Mouse (Mus musculus) Patski (cell line): Measurements from ENCODE around the gene Shq1. TPM values are rescaled to one million over a fixed set of nuclear protein-coding genes. Genes with fewer than 3 reads are reported as not detected.
A peak's percentile ranks its signal among the peaks of the same experiment; 100 is the strongest.

Experiments used
- ATAC-seq: fragments of 100-300 bp; one replicate; pipeline ENCODE4 v1.8.0; 2021
- CTCF ChIA-PET: fragments of 350-600 bp; sonication (Branson Sonifier 250); formaldehyde crosslinking; loops from one replicate; lab custom pipeline; 2022; ENCODE audit warnings: inconsistent platforms; lab: Charles Lee
- POLR2A ChIA-PET: fragments of 350-600 bp; sonication (Branson Sonifier 250); formaldehyde crosslinking; loops from one replicate; lab custom pipeline; 2022; ENCODE audit warnings: antibody characterized with exemption, inconsistent platforms; lab: Charles Lee
- DNase-seq: peaks from one replicate; pipeline ENCODE4 v3.0.0-alpha.2; 2011; ENCODE audit warnings: low read depth, low spot score
- H3K27me3 ChIP-seq: fragments of 371-371 bp; one replicate; pipeline ENCODE4 v1.5.1; 2021
- CTCF ChIP-seq: fragments of 100-300 bp; IDR thresholded peaks from one replicate; pipeline ENCODE4 v1.5.1; 2021
- in situ Hi-C: fragments of 300-500 bp; cut with MboI; formaldehyde crosslinking; loops from 3 replicates; pipeline ENCODE4 v1.11.1; 2018; ENCODE audit warnings: low pct_unique_long_range_greater_than_20kb, mixed read lengths
- polyA plus RNA-seq: library from polyadenylated mRNA; unstranded; gene quantifications from one replicate; pipeline ENCODE4 v1.2.3, GENCODE M21; 2021

The Shq1 gene
- polyA plus RNA-seq, 1 experiment from 2014 or later = 14.4 TPM

- peak; percentile 25 for ATAC-seq
These were observed 36.6 kb upstream of the Shq1 start for GRCm38 (mm10) chr6:100707557-100707956.

DNA sequence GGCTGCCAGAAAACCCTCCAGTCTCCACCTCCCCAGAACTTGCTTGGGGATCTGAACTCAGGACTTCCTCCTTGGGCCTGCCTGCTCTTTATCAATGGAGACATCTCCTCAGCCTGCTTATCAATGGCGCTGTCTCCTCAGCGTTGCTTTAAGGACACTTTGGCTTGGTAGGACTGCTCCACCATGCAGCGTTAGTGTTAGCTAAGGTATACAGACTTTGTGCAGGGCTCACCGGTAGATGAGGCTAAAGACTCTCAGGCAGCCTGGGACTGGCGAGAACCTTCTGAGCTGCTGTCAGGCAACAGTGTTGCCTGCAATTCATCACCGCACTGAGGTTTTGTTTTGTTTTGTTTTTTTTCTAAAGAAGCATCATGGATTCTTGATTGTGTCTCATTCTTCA is 35.9 kb upstream of the Shq1 start:
- no peaks in the 10 kb centered on the region for H3K27me3 ChIP-seq
- ChIA-PET POLR2A (no interaction called here), CTCF (interaction anchor here (0.8 to 1.1 kb wide), 2 partner anchors 10 to 33 kb away, joined by 3 read pairs; no protein-coding TSS in a partner anchor)
- DNase-seq (no peak), ATAC-seq (no peak)
- in situ Hi-C loops = loop anchor here (5.0 to 10.0 kb wide), 3 partner anchors 35 to 128 kb away; partner anchors contain the start of genes Ppp4r2 and Shq1
- no peak for TF ChIP-seq CTCF

More at GRCm38 (mm10) chr6:100707557-100707956, 36.6 kb upstream of the Shq1 start:
- in situ Hi-C loops = loop anchor here (5.0 to 10.0 kb wide), 3 partner anchors 35 to 127 kb away; partner anchors contain the start of genes Ppp4r2 and Shq1
- ChIA-PET CTCF (interaction anchor here (0.8 to 2.8 kb wide), 3 partner anchors 9 to 35 kb away, joined by 3 to 15 read pairs (median 3); no protein-coding TSS in a partner anchor), POLR2A (no interaction called here)
- TF ChIP-seq CTCF = no peak
- no peaks in the 10 kb centered on the region for H3K27me3 ChIP-seq
- no peak for DNase-seq

DNA sequence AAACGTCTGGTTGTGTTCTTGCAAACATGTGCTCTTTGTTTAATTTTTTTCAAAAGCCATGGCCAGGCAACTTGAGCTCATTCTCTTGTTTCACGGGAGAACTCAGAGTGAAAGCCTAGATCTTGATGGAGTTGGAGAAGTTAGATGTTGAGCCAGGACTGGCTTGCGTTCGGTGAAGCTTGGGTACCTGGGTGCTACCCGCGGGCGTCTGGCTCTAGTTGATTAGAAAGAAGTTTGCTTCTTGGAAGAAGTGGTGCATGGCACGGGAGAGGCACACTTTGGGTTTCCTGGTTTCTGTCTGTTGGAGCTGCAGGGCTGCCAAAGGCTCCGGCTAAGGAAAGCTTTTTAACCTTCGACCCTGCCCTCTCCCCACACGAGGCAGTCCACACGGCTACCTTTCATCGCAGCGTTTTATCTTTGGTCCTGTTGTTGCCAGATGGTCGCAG is 34.4 kb upstream of the Shq1 start:
- no peaks in the 10 kb centered on the region for H3K27me3 ChIP-seq
- no peak for ATAC-seq
- no peak for DNase-seq
- TF ChIP-seq CTCF = no peak
- ChIA-PET CTCF (interaction anchor here (2.0 to 2.4 kb wide), 2 partner anchors 30 to 33 kb away, joined by 6 to 13 read pairs; partner anchors contain the start of gene Shq1), POLR2A (interaction anchor here (1.0 to 1.7 kb wide), 6 partner anchors 19 to 58 kb away, joined by 3 to 7 read pairs (median 4); no protein-coding TSS in a partner anchor)
- in situ Hi-C loops = loop anchor here (5.0 to 10.0 kb wide), 3 partner anchors 33 to 129 kb away; partner anchors contain the start of genes Ppp4r2 and Shq1

GRCm38 (mm10) chr6:100704574-100705365 is 33.8 kb upstream of the Shq1 start, which contains the start of gene Gxylt2:
TSS of gene Gxylt2 (plus strand) at chr6:100704734.
- in situ Hi-C loops = loop anchor here (5.0 to 10.0 kb wide), 3 partner anchors 32 to 130 kb away; partner anchors contain the start of genes Ppp4r2 and Shq1
- POLR2A ChIA-PET = interaction anchor here (1.0 to 1.7 kb wide), 6 partner anchors 20 to 59 kb away, joined by 3 to 7 read pairs (median 4); no protein-coding TSS in a partner anchor
- peak; percentile 54 for TF ChIP-seq CTCF
- CTCF ChIA-PET = interaction anchor here (2.0 to 2.4 kb wide), 2 partner anchors 29 to 33 kb away, joined by 6 to 13 read pairs; partner anchors contain the start of gene Shq1
- H3K27me3 ChIP-seq = no peaks in the 10 kb centered on the region
- peak; percentile 61 for ATAC-seq
- DNase-seq = no peak

GRCm38 (mm10) chr6:100704197-100704573 is 33.2 kb upstream of the Shq1 start:
- in situ Hi-C loops = loop anchor here (10.0 kb wide), 1 partner anchor 131 kb away; the partner anchor contains the start of gene Ppp4r2
- H3K27me3 ChIP-seq = no peaks in the 10 kb centered on the region
- ChIA-PET CTCF (interaction anchor here (2.4 kb wide), 1 partner anchor 29 kb away, joined by 6 read pairs; no protein-coding TSS in a partner anchor), POLR2A (interaction anchor here (1.4 to 1.7 kb wide), 3 partner anchors 19 to 29 kb away, joined by 4 to 7 read pairs (median 4); no protein-coding TSS in a partner anchor)
- TF ChIP-seq CTCF = no peak
- DNase-seq (no peak), ATAC-seq (no peak)

- no peak for TF ChIP-seq CTCF
- DNase-seq = no peak
- POLR2A ChIA-PET = no interaction called here
- in situ Hi-C loops = loop anchor here (10.0 kb wide), 1 partner anchor 134 kb away; the partner anchor contains the start of gene Ppp4r2
- CTCF ChIA-PET = no interaction called here
- H3K27me3 ChIP-seq = no peaks in the 10 kb centered on the region
- no peak for ATAC-seq
These were observed 29.8 kb upstream of the Shq1 start for GRCm38 (mm10) chr6:100700774-100701173.

DNA sequence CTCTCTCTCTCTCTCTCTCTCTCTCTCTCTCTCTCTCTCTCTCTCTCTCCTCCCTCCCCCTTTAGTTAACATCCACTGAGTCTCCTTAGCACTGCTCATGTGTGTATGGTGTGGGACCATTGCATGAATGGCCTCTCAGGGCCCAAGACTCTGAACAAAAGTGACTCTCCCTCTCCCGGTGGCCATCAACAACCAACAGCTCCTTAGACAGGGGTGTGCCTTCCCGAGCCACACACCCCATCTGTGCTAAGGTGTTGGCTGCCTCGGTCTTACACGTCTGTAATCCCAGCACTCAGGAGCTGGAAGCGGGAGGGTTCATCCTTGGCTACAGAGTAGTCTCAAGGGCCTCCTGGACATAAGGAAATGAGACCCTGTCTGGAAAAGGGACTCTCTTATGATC is 29.0 kb upstream of the Shq1 start:
- ATAC-seq = no peak
- ChIA-PET POLR2A (interaction anchor here (0.6 kb wide), 1 partner anchor 176 kb away, joined by 3 read pairs; no protein-coding TSS in a partner anchor), CTCF (no interaction called here)
- H3K27me3 ChIP-seq = no peaks in the 10 kb centered on the region
- TF ChIP-seq CTCF = no peak
- in situ Hi-C loops = loop anchor here (10.0 kb wide), 1 partner anchor 135 kb away; the partner anchor contains the start of gene Ppp4r2
- no peak for DNase-seq

- no peak for TF ChIP-seq CTCF
- H3K27me3 ChIP-seq = no peaks in the 10 kb centered on the region
- DNase-seq (no peak), ATAC-seq (no peak)
- in situ Hi-C loops = no loop called here
- POLR2A ChIA-PET = no interaction called here
- CTCF ChIA-PET = interaction anchor here (1.0 kb wide), 1 partner anchor 13 kb away, joined by 3 read pairs; no protein-coding TSS in a partner anchor
These were observed 15.4 kb upstream of the Shq1 start for GRCm38 (mm10) chr6:100686341-100686740.

DNA sequence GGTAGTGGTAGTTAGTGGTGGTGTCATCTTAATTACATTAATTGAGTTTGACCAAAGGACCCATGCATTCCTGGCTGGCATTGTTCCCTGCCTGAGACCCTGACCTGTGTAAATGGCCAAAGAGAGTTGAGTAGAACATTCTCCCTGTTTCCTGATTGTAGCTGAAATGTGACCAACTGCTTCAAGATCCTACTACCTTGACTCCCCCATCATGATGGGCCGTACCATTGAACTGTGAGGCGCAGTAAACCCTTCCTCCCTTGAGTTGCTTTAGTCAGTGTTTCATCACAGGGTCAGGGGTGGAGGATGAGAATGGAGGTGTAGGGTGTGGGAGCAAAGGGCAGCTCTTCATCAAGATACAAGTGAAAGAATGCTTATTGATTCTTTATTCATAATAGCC is 7.7 kb upstream of the Shq1 start:
- no peak for TF ChIP-seq CTCF
- POLR2A ChIA-PET = no interaction called here
- DNase-seq (no peak), ATAC-seq (no peak)
- H3K27me3 ChIP-seq = no peaks in the 10 kb centered on the region
- CTCF ChIA-PET = no interaction called here
- in situ Hi-C loops = no loop called here

DNA sequence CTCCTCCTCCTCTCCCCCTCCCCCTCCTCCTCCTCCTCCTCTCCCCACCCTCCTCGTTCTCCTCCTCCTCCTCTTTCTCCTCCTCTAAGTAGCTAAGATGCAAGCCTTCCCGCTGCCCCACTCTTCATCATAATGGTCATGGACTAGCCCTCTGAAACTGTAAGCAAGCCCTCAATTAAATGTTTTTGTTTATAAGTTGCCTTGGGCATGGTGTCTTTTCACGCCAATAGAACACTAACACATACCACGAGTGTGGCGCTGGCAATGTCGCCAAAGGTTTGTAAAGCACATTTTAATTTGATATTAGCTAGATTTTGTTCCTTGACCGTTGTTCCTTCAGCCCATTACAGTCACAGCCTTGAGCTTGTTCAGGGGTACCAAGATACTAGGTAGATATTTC is 5.5 kb upstream of the Shq1 start:
- in situ Hi-C loops = no loop called here
- ATAC-seq = no peak
- no peak for TF ChIP-seq CTCF
- no peak for DNase-seq
- POLR2A ChIA-PET = interaction anchor here (0.7 kb wide), 1 partner anchor 29 kb away, joined by 3 read pairs; the partner anchor contains the start of gene Gxylt2
- no peaks in the 10 kb centered on the region for H3K27me3 ChIP-seq
- CTCF ChIA-PET = interaction anchor here (0.9 kb wide), 1 partner anchor 15 kb away, joined by 3 read pairs; no protein-coding TSS in a partner anchor
